ENCODE assay signal across 8 mouse cellular contexts in the genomic region with DNA sequence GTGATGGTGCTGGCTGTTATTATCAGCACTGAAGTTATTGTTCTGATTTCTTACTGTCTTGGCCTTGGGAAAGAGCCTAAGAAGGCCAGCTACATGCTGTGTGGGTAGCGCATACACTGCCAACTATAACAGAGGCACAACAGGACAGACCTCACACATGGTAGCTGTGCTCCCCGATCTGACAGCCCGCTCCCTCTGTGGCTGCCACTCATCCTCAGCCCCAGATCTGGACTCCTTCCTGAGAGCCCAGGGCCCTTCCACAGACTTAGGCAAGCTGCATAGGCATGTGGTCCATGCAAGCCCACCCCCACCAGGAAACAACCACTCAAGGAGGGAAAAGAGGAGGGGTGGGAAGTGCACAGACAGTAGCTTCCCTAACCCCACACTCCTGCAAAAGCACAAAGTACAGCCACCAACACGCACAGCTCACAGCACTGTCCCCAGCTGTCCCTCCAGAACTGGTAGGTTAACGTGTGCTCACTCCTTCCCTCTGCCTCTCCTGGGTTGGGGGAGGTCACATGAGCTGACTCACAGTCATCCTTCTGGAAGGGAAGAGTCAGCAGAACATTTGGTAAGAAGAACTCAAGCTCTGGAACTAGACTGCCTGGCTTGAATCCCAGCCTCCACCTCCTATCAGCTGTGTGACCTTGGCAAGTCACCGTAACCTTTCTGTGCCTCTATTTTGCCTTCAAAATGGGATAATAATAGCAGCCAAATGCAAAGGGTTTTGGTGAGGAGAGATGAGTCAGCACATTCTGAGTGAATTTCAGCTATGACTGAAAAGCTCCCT.
DNase-seq lines count a peak whose midpoint lies in the region; ATAC-seq and TF ChIP-seq lines count a peak whose summit lies in the region.
"Had no signal": no experiment of that assay in that cellular context is flagged by ENCODE, and none has a peak within 500 bp of the region (broad histone marks: within the 10 kb centered on the region; RNA-seq: fewer than 3 reads in every experiment).

No protein-coding gene starts in this region.

- TF ChIP-seq POLR2A in CH12.LX (IDR thresholded peaks at IDR 0.05; ENCODE audit: low read depth, low read length): no peak

- H3K4me1 ChIP-seq in kidney, embryonic 15.5 days: peaks cover 36% of the 10 kb centered on the region
- peaks cover 21 to 43% of the 10 kb centered on the region in 2 experiments for H3K4me1 ChIP-seq in CH12.LX (ENCODE audit: control insufficient read depth in 1 of 2, insufficient read depth in 2 of 2)
- peaks cover 29% of the 10 kb centered on the region for H3K4me1 ChIP-seq in hindbrain, embryonic 16.5 days (ENCODE audit: control insufficient read depth, insufficient read depth, low read depth, low read length)

- dilution Hi-C loops in CH12.LX (cut with MboI; ENCODE audit: extremely low pct_ligation_motif_present, extremely low pct_unique_long_range_greater_than_20kb, low sequenced_read_pairs): no loop called here

- no peak for TF ChIP-seq RAD21 in CH12.LX (IDR thresholded peaks at IDR 0.05; ENCODE audit: low read depth, low read length)

- H3K27ac ChIP-seq in kidney, embryonic 15.5 days: peak overlapping the region; percentile 2; the same call in 1 of the 2 replicates
- H3K27ac ChIP-seq in CH12.LX (ENCODE audit: insufficient read depth, low read depth): peak overlapping the region; percentile 34; the same call in 1 of the 2 replicates
- peak overlapping the region; percentile 18; the same call in 1 of the 2 replicates for H3K27ac ChIP-seq in hindbrain, embryonic 16.5 days (ENCODE audit: low read depth, low read length)
- H3K27ac ChIP-seq: neural tube, embryonic 13.5 days had no signal

- TF ChIP-seq EP300 in CH12.LX (IDR thresholded peaks at IDR 0.05; ENCODE audit: low read length): no peak; the same call in 1 of the 2 replicates

- no peak for DNase-seq in kidney, adult 8-10 months
- DNase-seq in CH12.LX (ENCODE audit: extremely low read depth): peak; percentile 68
- peak; percentile 37 to 50 for DNase-seq in adrenal gland, adult 18-20 months (ENCODE audit: low spot score in 2 of 2)
- DNase-seq in spleen, adult 18-20 months: no peak
- no peak for DNase-seq in cerebellum, adult 8-10 months

- WGBS in kidney, embryonic 15.5 days: 73% methylated on average over 6 of the region's 6 CpGs
- 55% methylated on average over 6 of the region's 6 CpGs for WGBS in hindbrain, embryonic 16.5 days

- H3K9ac ChIP-seq in kidney, embryonic 15.5 days: no peak overlapping the region
- no peak overlapping the region for H3K9ac ChIP-seq in CH12.LX (ENCODE audit: insufficient read depth, low read depth)
- H3K9ac ChIP-seq in hindbrain, embryonic 16.5 days (ENCODE audit: low read depth, low read length): no peak overlapping the region
- H3K9ac ChIP-seq: neural tube, embryonic 13.5 days had no signal

- H3K27me3 ChIP-seq in kidney, embryonic 15.5 days: no peaks in the 10 kb centered on the region
- no peaks in the 10 kb centered on the region for H3K27me3 ChIP-seq in CH12.LX (replicated peaks)
- no peaks in the 10 kb centered on the region for H3K27me3 ChIP-seq in hindbrain, embryonic 16.5 days (replicated peaks; ENCODE audit: control insufficient read depth, insufficient read depth, low read length)
- H3K27me3 ChIP-seq: neural tube, embryonic 13.5 days had no signal

- H3K9me3 ChIP-seq in kidney, embryonic 15.5 days (replicated peaks): no peaks in the 10 kb centered on the region
- peaks cover 7% of the 10 kb centered on the region for H3K9me3 ChIP-seq in CH12.LX (replicated peaks; ENCODE audit: low read length)
- no peaks in the 10 kb centered on the region for H3K9me3 ChIP-seq in hindbrain, embryonic 16.5 days (ENCODE audit: control insufficient read depth, low read length)
- H3K9me3 ChIP-seq: neural tube, embryonic 13.5 days had no signal

- H3K4me2 ChIP-seq in kidney, embryonic 15.5 days: no peak overlapping the region
- no peak overlapping the region for H3K4me2 ChIP-seq in CH12.LX (ENCODE audit: insufficient read depth, low read depth, poor library complexity, severe bottlenecking)
- no peak overlapping the region for H3K4me2 ChIP-seq in hindbrain, embryonic 16.5 days (ENCODE audit: low read length)
- H3K4me2 ChIP-seq: neural tube, embryonic 13.5 days had no signal

- in situ Hi-C loops in CH12.LX (cut with MboI; ENCODE audit: low pct_ligation_motif_present, low pct_unique_long_range_greater_than_20kb, low sequenced_read_pairs): no loop called here

- 0 out of 2 replicates have a peak, but pooled peaks cover 3% of the 10 kb centered on the region for H3K36me3 ChIP-seq in kidney, embryonic 15.5 days
- no peaks in the 10 kb centered on the region for H3K36me3 ChIP-seq in CH12.LX (replicated peaks in 1 of 2; ENCODE audit: control insufficient read depth in 1 of 2, insufficient read depth in 1 of 2, low read length in 1 of 2)
- no peaks in the 10 kb centered on the region for H3K36me3 ChIP-seq in hindbrain, embryonic 16.5 days (ENCODE audit: control insufficient read depth, insufficient read depth, low read length)
- H3K36me3 ChIP-seq: neural tube, embryonic 13.5 days had no signal

- no peak overlapping the region for H3K4me3 ChIP-seq in kidney, embryonic 15.5 days (replicated peaks)
- no peak overlapping the region for H3K4me3 ChIP-seq in CH12.LX (replicated peaks in 1 of 3; ENCODE audit: low read depth in 2 of 3, low read length in 2 of 3, poor library complexity in 1 of 3)
- H3K4me3 ChIP-seq in hindbrain, embryonic 16.5 days (ENCODE audit: low read length): no peak overlapping the region
- H3K4me3 ChIP-seq: neural tube, embryonic 13.5 days had no signal

- ATAC-seq in kidney, embryonic 15.5 days (replicated peaks; ENCODE audit: low FRiP score): no peak
- ATAC-seq in hindbrain, embryonic 16.5 days: peak; percentile 57

- no peaks in the 10 kb centered on the region for H3K79me2 ChIP-seq in CH12.LX (replicated peaks; ENCODE audit: control insufficient read depth, extremely low read depth, insufficient read depth, poor library complexity, severe bottlenecking)

- no peak for TF ChIP-seq CTCF in CH12.LX (conservative IDR thresholded peaks at IDR 0.05 in 1 of 2, IDR thresholded peaks at IDR 0.05 in 1 of 2; ENCODE audit: low read depth in 2 of 2, low read length in 2 of 2)

TF ChIP-seq in CH12.LX, 34 proteins besides CTCF, POLR2A, EP300 and RAD21:
- no peak for TF ChIP-seq GABPA (IDR thresholded peaks at IDR 0.05; ENCODE audit: insufficient replicate concordance, low read depth, low read length)
- TF ChIP-seq MAFK (IDR thresholded peaks at IDR 0.05; ENCODE audit: insufficient replicate concordance, low read length): peak; percentile 94
- no peak for TF ChIP-seq USF2 (conservative IDR thresholded peaks at IDR 0.05; ENCODE audit: low read depth, low read length)
- TF ChIP-seq MAX (IDR thresholded peaks at IDR 0.05; ENCODE audit: low read length): peak; percentile 22; the same call in 1 of the 2 replicates
- no peak for TF ChIP-seq SMC3 (IDR thresholded peaks at IDR 0.05; ENCODE audit: low read depth, low read length)
- TF ChIP-seq NELFE (IDR thresholded peaks at IDR 0.05; ENCODE audit: low read depth, low read length): no peak
- no peak for TF ChIP-seq JUN (IDR thresholded peaks at IDR 0.05; ENCODE audit: insufficient read depth, low read depth, low read length)
- TF ChIP-seq SIN3A (IDR thresholded peaks at IDR 0.05; ENCODE audit: low read length): no peak
- peak; percentile 59; the same call in 1 of the 2 replicates for TF ChIP-seq ETS1 (conservative IDR thresholded peaks at IDR 0.05; ENCODE audit: low read depth, low read length)
- no peak for TF ChIP-seq RCOR1 (conservative IDR thresholded peaks at IDR 0.05; ENCODE audit: low read depth, low read length)
- peak; percentile 62 for TF ChIP-seq MEF2A (IDR thresholded peaks at IDR 0.05; ENCODE audit: borderline replicate concordance, low read depth, low read length)
- 0 out of 2 replicates have a peak, but pooled peaks have one; percentile 39 for TF ChIP-seq MXI1 (IDR thresholded peaks at IDR 0.05; ENCODE audit: low read depth, low read length)
- TF ChIP-seq KAT2A (IDR thresholded peaks at IDR 0.05; ENCODE audit: insufficient replicate concordance, low read length): 0 out of 2 replicates have a peak, but pooled peaks have one; percentile 19
- TF ChIP-seq POLR2AphosphoS2 (IDR thresholded peaks at IDR 0.05; ENCODE audit: low read depth, low read length): no peak
- TF ChIP-seq CHD1 (IDR thresholded peaks at IDR 0.05; ENCODE audit: low read depth, low read length): no peak
- TF ChIP-seq IRF4 (IDR thresholded peaks at IDR 0.05; ENCODE audit: low read depth, low read length): peak; percentile 18; the same call in 1 of the 2 replicates
- TF ChIP-seq BHLHE40 (IDR thresholded peaks at IDR 0.05; ENCODE audit: low read depth, low read length): peak; percentile 54
- 0 out of 2 replicates have a peak, but pooled peaks have one; percentile 39 for TF ChIP-seq TBP (conservative IDR thresholded peaks at IDR 0.05; ENCODE audit: low read depth, low read length)
- 0 out of 2 replicates have a peak, but pooled peaks have one; percentile 14 for TF ChIP-seq NRF1 (IDR thresholded peaks at IDR 0.05; ENCODE audit: low read depth, low read length)

Comparison
In these comparisons a context has a peak if more than half of its experiments do, and no peak if none do; other contexts are left out.
1. DNase-seq: peak in CH12.LX (single experiment) and adrenal gland, adult 18-20 months (2 of 2); none in kidney, adult 8-10 months (0 of 2), spleen, adult 18-20 months (0 of 2) and cerebellum, adult 8-10 months (single experiment).
2. Peak in every context shown above with its lines, with median percentiles within 50 percentile points of each other: H3K27ac ChIP-seq.